Mouse (Mus musculus) myocyte (in vitro differentiated cells): ENCODE measurements around the gene Rreb1.

ENCODE experiments used
- E2F4 ChIP-seq: IDR thresholded peaks from one replicate; pipeline ENCODE4 v1.6.1; 2011; ENCODE audit warnings: mild to moderate bottlenecking, control low read depth, moderate library complexity; ENCODE audit not compliant: insufficient read depth
- MYOD1 ChIP-seq, 3 experiments: IDR thresholded peaks; one replicate each; pipeline ENCODE4 v1.6.1; 2011; ENCODE audit warnings: control low read depth in 2 of 3, low read depth in 2 of 3, mild to moderate bottlenecking in 2 of 3, moderate library complexity in 1 of 3; ENCODE audit not compliant: insufficient read length in 2 of 3, control insufficient read depth in 1 of 3
- MYOG ChIP-seq, 3 experiments: IDR thresholded peaks; one replicate each; pipeline ENCODE4 v1.6.1; 2011; ENCODE audit warnings: control low read depth in 2 of 3, low read depth in 2 of 3, mild to moderate bottlenecking in 2 of 3; ENCODE audit not compliant: insufficient read length in 2 of 3, control insufficient read depth in 1 of 3, insufficient read depth in 1 of 3
- POLR2A ChIP-seq: IDR thresholded peaks from one replicate; pipeline ENCODE4 v1.6.1; 2011; ENCODE audit warnings: low read depth, mild to moderate bottlenecking, control low read depth, moderate library complexity; ENCODE audit not compliant: insufficient read length
- TCF3 ChIP-seq: IDR thresholded peaks from one replicate; pipeline ENCODE4 v1.6.1; 2011; ENCODE audit warnings: low read depth, control low read depth; ENCODE audit not compliant: insufficient read length

DNA sequence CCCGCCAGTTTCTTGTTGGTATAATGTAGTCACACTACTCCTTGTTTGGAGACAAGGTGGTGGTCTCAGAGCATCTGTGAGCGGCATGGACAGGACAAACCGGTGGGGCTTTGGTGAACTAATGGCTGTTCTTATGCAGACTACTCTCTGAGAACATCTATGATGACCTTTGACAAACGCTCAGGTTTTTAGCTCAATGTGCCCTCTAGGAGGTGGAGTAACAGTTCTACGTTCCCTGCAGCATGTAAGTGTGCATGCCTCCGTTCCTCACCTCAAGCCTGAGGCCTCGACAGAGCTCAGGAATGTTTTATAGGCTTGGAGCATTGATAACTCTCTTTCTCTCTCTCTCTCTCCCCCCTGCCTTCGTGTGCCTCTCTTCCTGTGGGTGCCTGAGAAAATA is 116.6 kb downstream of the Rreb1 start:
- TF ChIP-seq E2F4 (no peak), POLR2A (no peak), MYOD1 (IDR thresholded peaks at IDR 0.05; ENCODE audit: control insufficient read depth in 1 of 3, insufficient read length in 2 of 3, low read depth in 2 of 3) (no peak), TCF3 (no peak), MYOG (IDR thresholded peaks at IDR 0.05; ENCODE audit: control insufficient read depth in 1 of 3, insufficient read depth in 1 of 3, insufficient read length in 2 of 3, low read depth in 2 of 3) (no peak)
